Mouse (Mus musculus): Measurements from ENCODE around the gene Gdi2. TPM values are rescaled to one million over a fixed set of nuclear protein-coding genes. Genes with fewer than 3 reads are reported as not detected.

The Gdi2 gene
- polyA plus RNA-seq, 1 experiment: 234 TPM

DNA sequence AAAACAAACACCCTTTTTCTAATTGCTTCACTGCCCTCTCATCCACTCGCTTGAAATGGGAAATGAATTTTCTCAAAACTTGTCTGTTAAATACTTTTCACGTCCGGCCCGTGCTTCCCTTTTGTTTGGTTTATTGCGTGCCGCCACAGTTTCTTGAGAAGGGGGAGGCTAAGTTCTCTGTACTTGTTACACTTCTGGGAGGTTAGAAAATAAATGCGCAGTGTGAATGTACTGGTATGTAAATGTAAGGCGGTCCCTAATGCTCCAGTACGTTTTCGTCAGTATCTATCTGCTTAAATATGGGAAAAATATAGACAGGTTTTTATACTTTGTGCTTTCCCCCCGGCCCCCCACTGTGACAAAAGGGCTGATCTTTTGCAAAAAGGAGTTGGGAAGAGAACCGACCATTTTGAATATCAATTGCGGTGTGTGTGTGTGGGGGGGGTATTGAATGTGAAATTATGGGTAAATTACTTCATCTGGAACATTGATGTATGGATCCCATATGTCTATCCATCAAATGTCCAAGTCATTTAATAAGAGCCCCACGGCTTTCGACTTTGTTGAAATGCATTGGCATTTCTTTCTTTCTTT, 1.2 kb downstream of the Gdi2 start:
- WGBS: 1% methylated on average over 15 of the region's 15 CpGs
- Histone ChIP-seq H3K27me3 (ENCODE audit: control insufficient read depth, insufficient read depth, low read length) (no peaks in the 10 kb centered on the region), H3K4me1 (ENCODE audit: control insufficient read depth, insufficient read depth, low read length) (peaks cover 6% of the 10 kb centered on the region; the same call in 1 of the 2 replicates), H3K4me3 (replicated peaks; ENCODE audit: insufficient read depth, low read depth, low read length) (peak overlapping the region; percentile 60), H3K27ac (ENCODE audit: insufficient read depth, low read length) (no peak overlapping the region)
- TF ChIP-seq POLR2A (IDR thresholded peaks at IDR 0.05; ENCODE audit: borderline replicate concordance, insufficient read depth, low read length) (no peak), CTCF (IDR thresholded peaks at IDR 0.05; ENCODE audit: borderline replicate concordance, insufficient read depth, low read depth, low read length) (no peak)
- DNase-seq: peak in 1 of 2 experiments; percentile 27

GRCm38 (mm10) chr13:3540166-3540565, 2.3 kb downstream of the Gdi2 start:
- TF ChIP-seq CTCF (IDR thresholded peaks at IDR 0.05; ENCODE audit: borderline replicate concordance, insufficient read depth, low read depth, low read length) (no peak), POLR2A (IDR thresholded peaks at IDR 0.05; ENCODE audit: borderline replicate concordance, insufficient read depth, low read length) (no peak)
- 20% methylated on average over 2 of the region's 2 CpGs for WGBS
- no peaks in the 10 kb centered on the region for H3K27me3 ChIP-seq (ENCODE audit: control insufficient read depth, insufficient read depth, low read length)
- H3K4me3 ChIP-seq (replicated peaks; ENCODE audit: insufficient read depth, low read depth, low read length): peak overlapping the region; percentile 3
- H3K4me1 ChIP-seq (ENCODE audit: control insufficient read depth, insufficient read depth, low read length): peaks cover 6% of the 10 kb centered on the region; the same call in 1 of the 2 replicates
- DNase-seq: no peak
- no peak overlapping the region for H3K27ac ChIP-seq (ENCODE audit: insufficient read depth, low read length)

DNA sequence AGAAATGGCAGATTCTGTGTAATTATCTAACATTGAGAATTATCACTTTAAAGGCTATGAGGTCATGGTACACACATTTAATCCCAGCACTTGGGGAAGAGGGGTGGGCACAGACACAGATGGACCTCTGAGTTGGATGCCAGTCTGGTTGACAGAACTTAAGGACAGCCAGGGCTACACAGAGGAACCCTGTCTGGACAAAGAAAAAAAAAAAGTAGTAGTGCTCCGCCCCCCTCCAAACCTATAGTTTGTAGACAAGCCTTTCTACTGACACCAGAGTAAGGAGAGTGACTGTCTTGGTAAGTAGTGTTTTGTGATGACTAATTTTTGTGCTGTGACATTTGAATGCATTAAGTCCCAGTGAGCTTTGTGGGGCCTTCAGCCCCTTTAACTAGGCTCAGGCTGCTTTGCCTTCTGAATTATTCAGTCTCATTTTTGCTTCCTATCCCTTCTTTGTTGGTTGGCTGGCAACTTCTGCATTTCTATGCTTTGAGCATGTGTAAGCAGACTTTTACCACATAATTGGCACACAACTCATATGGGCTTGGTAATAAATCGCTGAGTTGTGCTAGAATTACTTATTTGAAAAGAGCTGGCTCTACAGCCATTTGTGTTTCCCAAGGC, 3.4 kb downstream of the Gdi2 start:
- WGBS: 48% methylated on average over 2 of the region's 2 CpGs
- Histone ChIP-seq H3K27me3 (ENCODE audit: control insufficient read depth, insufficient read depth, low read length) (no peaks in the 10 kb centered on the region), H3K4me3 (replicated peaks; ENCODE audit: insufficient read depth, low read depth, low read length) (no peak overlapping the region), H3K27ac (ENCODE audit: insufficient read depth, low read length) (no peak overlapping the region), H3K4me1 (ENCODE audit: control insufficient read depth, insufficient read depth, low read length) (peaks cover 13% of the 10 kb centered on the region; the same call in 1 of the 2 replicates)
- TF ChIP-seq POLR2A (IDR thresholded peaks at IDR 0.05; ENCODE audit: borderline replicate concordance, insufficient read depth, low read length): no peak
- TF ChIP-seq CTCF (IDR thresholded peaks at IDR 0.05; ENCODE audit: borderline replicate concordance, insufficient read depth, low read depth, low read length): no peak
- no peak for DNase-seq

DNA sequence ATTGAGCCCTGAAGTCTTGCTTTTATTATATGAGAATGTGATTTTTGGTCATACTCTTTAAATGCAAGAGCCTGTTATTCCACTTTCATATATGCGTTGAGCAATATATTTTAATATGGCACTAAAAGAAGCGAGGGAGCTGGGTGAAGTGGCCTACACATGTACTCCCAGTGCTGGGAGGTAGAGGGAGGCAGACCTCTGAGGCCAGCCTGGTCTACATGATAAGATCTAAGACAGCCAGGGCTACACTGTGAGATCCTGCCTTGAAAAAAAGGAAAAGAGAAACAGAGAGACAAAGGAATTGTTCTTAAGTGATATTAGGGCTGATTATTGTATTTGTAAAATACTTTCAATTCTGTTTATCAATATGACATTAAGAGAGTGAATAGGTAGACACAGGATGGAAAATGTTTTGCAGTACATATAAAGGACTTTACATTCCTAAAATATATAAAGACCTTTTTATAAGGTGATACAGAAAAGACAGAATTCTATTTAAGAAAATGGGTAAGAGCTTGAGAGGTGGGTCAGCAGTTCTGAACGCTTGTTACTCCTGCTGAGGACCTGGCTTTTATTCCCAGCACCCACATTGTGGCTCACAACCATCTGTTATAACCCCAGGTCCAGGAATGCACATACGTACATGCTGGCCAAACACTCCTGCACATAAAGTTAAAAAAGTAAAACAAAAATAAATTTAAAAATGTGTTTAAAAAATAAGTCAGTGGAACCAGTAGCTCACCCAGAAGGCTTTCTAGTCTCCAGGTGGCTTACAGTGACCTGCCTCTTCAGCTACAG, 6.4 kb downstream of the Gdi2 start:
- WGBS: 69% methylated on average over 4 of the region's 4 CpGs

GRCm38 (mm10) chr13:3544925-3545324, 7.1 kb downstream of the Gdi2 start:
- H3K4me1 ChIP-seq (ENCODE audit: control insufficient read depth, insufficient read depth, low read length): peaks cover 17% of the 10 kb centered on the region
- H3K27ac ChIP-seq (ENCODE audit: insufficient read depth, low read length): no peak overlapping the region
- H3K27me3 ChIP-seq (ENCODE audit: control insufficient read depth, insufficient read depth, low read length): no peaks in the 10 kb centered on the region
- no peak for DNase-seq
- 70% methylated on average over 5 of the region's 5 CpGs for WGBS
- TF ChIP-seq CTCF (IDR thresholded peaks at IDR 0.05; ENCODE audit: borderline replicate concordance, insufficient read depth, low read depth, low read length) (no peak), POLR2A (IDR thresholded peaks at IDR 0.05; ENCODE audit: borderline replicate concordance, insufficient read depth, low read length) (no peak)
- H3K4me3 ChIP-seq (replicated peaks; ENCODE audit: insufficient read depth, low read depth, low read length): no peak overlapping the region

More for the DNA sequence above, 6.4 kb downstream of the Gdi2 start:
- TF ChIP-seq CTCF (IDR thresholded peaks at IDR 0.05; ENCODE audit: borderline replicate concordance, insufficient read depth, low read depth, low read length) (no peak), POLR2A (IDR thresholded peaks at IDR 0.05; ENCODE audit: borderline replicate concordance, insufficient read depth, low read length) (no peak)
- peak in 1 of 2 experiments; percentile 73 for DNase-seq
- no peaks in the 10 kb centered on the region for H3K27me3 ChIP-seq (ENCODE audit: control insufficient read depth, insufficient read depth, low read length)
- no peak overlapping the region for H3K27ac ChIP-seq (ENCODE audit: insufficient read depth, low read length)
- H3K4me3 ChIP-seq (replicated peaks; ENCODE audit: insufficient read depth, low read depth, low read length): no peak overlapping the region
- peaks cover 20% of the 10 kb centered on the region for H3K4me1 ChIP-seq (ENCODE audit: control insufficient read depth, insufficient read depth, low read length)

DNA sequence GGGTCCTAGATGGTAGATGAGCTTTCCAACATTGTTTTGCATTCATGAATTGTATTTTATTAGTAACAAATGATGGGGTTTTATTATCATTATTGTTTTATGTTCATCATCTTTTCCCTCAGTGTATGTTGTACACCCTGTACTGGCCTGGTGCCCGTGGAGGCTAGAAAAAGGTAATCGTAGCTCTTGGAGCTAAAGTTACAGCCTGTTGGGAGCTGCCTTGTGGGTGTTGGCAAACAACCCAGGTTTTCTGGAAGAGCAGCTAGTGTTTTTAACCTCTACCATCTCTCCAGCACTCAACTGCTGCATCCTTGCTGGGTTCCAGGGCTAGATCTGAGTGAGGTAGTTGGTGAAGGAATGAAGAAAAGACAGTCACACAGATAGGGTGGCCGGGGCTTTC, 9.5 kb downstream of the Gdi2 start:
- H3K27me3 ChIP-seq (ENCODE audit: control insufficient read depth, insufficient read depth, low read length): no peaks in the 10 kb centered on the region
- TF ChIP-seq POLR2A (IDR thresholded peaks at IDR 0.05; ENCODE audit: borderline replicate concordance, insufficient read depth, low read length): no peak
- TF ChIP-seq CTCF (IDR thresholded peaks at IDR 0.05; ENCODE audit: borderline replicate concordance, insufficient read depth, low read depth, low read length): no peak
- DNase-seq: peak; percentile 53 to 63
- no peak overlapping the region for H3K4me3 ChIP-seq (replicated peaks; ENCODE audit: insufficient read depth, low read depth, low read length)
- WGBS: 34% methylated on average over 3 of the region's 3 CpGs
- no peak overlapping the region for H3K27ac ChIP-seq (ENCODE audit: insufficient read depth, low read length)
- H3K4me1 ChIP-seq (ENCODE audit: control insufficient read depth, insufficient read depth, low read length): peaks cover 14% of the 10 kb centered on the region

- Histone ChIP-seq H3K4me3 (replicated peaks; ENCODE audit: insufficient read depth, low read depth, low read length) (no peak overlapping the region), H3K27me3 (ENCODE audit: control insufficient read depth, insufficient read depth, low read length) (no peaks in the 10 kb centered on the region), H3K27ac (ENCODE audit: insufficient read depth, low read length) (no peak overlapping the region; the same call in 1 of the 2 replicates), H3K4me1 (ENCODE audit: control insufficient read depth, insufficient read depth, low read length) (peaks cover 14% of the 10 kb centered on the region)
- no peak for DNase-seq
- TF ChIP-seq CTCF (IDR thresholded peaks at IDR 0.05; ENCODE audit: borderline replicate concordance, insufficient read depth, low read depth, low read length) (no peak), POLR2A (IDR thresholded peaks at IDR 0.05; ENCODE audit: borderline replicate concordance, insufficient read depth, low read length) (no peak)
- 72% methylated on average over 6 of the region's 6 CpGs for WGBS
These were observed 10.0 kb downstream of the Gdi2 start for GRCm38 (mm10) chr13:3547856-3548255.

Data from cerebellum, adult 2 months (tissue).